Mouse (Mus musculus) central nervous system, embryonic 18 days (tissue): Measurements from ENCODE around the gene Psg26. TPM values are rescaled to one million over a fixed set of nuclear protein-coding genes. Genes with fewer than 3 reads are reported as not detected.

Source experiments
- polyA plus RNA-seq: library from polyadenylated mRNA; depleted of rRNA; stranded (reverse); fragments of >200 nt; gene quantifications from 2 replicates; pipeline ENCODE4 v1.2.3, GENCODE M21; 2012; rRNA removed

Psg26 gene
- polyA plus RNA-seq: not detected in 2 replicates

GRCm38 (mm10) chr7:18484077-18484476 lies at the start of gene Psg26:
Psg26 (minus strand) TSS chr7:18484177.

GRCm38 (mm10) chr7:18532169-18532568 lies 48.2 kb upstream of the Psg26 start, which contains the start of gene Psg25:
Psg25 (minus strand) TSS chr7:18532269.

GRCm38 (mm10) chr7:18431941-18432340 lies 52.0 kb downstream of the Psg26 start, which contains the start of gene Psg28:
Psg28 (minus strand) TSS chr7:18432041.

Other genes starting within 250 kb of the Psg26 start
- not detected in 2 replicates for gene Mill1, start 238.8 kb downstream of the Psg26 start, polyA plus RNA-seq
- gene Psg18, start 129.2 kb downstream of the Psg26 start, polyA plus RNA-seq: not detected in 2 replicates
- gene Psg28, start 52.1 kb downstream of the Psg26 start, polyA plus RNA-seq: not detected in 2 replicates
- gene Psg25, start 48.1 kb upstream of the Psg26 start, polyA plus RNA-seq: not detected in 2 replicates
- gene Psg27, start 83.1 kb upstream of the Psg26 start, polyA plus RNA-seq: not detected in 2 replicates
- not detected in 2 replicates for gene Psg23, start 132.3 kb upstream of the Psg26 start, polyA plus RNA-seq
- gene Psg21, start 172.5 kb upstream of the Psg26 start, polyA plus RNA-seq: not detected in 2 replicates
- not detected in 2 replicates for gene Psg20, start 202.0 kb upstream of the Psg26 start, polyA plus RNA-seq
- not detected in 2 replicates for gene Psg22, start 233.9 kb upstream of the Psg26 start, polyA plus RNA-seq